Mouse (Mus musculus) ovary, postnatal 10 days (tissue): Measurements from ENCODE around the gene Cass4.

ENCODE experiments used
- DNase-seq: peaks from one replicate; pipeline ENCODE4 v3.0.0; 2022; ENCODE audit warnings: low spot score

The Cass4 gene

DNA sequence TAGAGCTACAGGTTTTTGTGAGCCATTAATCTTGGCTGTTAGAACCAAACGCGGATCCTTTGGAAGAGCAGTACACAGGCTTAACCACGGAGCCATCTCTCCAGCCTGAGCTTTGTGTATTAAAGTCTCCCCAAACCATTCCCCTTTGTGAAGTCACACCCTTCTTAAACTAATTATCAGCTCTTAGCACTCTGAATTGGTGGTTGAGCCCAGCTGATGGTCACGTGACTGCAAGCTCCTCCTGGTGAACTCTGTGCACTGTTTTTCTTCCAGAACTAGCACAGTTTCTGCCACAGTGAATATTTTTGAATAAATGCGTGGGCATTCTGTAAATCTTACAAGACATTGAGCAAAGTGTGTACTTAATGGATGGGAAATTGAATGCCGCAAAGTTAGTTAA, 47.6 kb downstream of the Cass4 start:
- no peak for DNase-seq

DNA sequence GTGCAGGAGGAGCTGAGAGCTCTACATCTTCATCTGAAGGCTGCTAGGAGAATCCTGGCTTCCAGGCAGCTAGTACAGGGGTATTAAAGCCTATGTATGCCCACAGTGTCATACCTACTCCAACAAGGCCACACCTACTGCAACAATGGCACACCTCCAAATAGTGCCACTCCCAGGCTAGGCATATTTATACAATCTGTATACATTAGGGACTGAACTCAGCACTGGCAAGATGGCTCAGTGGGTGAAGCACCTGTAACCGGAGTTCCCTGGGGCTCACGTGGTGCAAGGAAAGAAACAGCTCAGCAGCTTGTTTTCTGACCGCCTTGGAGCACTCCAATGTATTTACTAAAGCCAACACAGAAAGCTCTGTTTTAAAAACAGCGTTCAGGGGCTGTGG, 52.0 kb downstream of the Cass4 start:
- no peak for DNase-seq

DNA sequence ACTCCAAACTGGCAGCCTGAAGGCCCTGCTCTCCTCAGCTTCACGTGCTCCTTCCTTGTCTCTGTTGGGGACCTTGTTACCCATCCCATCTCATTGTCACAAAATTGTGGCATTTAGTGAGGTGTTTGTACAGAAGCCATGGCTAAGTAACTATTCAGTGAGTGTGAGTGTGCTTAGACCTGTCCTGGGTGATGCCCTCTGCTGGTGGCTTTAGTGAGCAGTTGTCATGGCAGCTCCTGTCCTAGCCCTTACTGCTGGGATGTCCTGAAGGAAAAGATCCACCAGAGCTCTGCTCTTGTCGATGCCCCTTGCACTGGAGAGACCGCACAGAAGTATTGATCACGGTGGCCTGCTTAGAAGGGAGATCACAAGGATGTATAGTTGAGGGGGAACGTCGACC, 53.7 kb downstream of the Cass4 start:
- no peak for DNase-seq

DNA sequence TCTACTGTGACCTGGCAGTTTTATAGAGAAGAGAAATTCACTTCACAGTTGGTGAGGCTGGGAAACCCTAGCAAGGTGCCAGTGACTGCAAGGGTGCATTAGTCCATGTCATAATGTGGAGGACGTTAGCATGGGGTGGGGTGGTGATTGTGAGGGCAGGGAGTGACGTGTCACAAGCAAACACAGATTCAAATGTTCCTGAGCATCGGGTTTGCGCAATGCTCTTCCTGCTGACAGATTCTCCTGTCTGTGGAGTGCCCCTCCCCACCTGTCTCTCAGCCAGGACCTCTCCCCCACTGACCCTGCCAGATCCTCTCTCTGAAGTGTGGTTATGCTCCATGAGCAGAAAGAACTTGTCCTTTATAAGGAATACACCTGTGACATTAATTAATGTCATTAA, 54.7 kb downstream of the Cass4 start:
- no peak for DNase-seq

DNA sequence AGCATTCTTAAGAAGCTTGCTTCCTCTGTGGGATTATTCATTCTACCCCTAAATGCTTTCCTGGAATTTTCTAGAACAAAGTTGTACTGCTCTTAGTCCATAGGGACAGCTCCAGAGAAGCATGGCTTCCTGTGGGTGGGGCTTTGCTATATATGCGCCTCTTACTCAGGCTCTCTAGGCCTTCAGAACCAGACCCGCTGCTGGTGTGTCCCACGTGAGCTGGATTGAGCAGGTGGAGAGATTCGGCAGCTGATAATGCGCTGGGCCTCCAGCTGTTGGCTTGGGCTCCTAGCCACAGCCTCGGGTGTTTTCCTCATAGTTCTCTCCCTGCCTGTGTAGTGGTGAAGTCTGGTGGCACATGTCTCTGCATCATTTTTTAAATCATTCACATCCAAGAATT, 57.0 kb downstream of the Cass4 start:
- no peak for DNase-seq

DNA sequence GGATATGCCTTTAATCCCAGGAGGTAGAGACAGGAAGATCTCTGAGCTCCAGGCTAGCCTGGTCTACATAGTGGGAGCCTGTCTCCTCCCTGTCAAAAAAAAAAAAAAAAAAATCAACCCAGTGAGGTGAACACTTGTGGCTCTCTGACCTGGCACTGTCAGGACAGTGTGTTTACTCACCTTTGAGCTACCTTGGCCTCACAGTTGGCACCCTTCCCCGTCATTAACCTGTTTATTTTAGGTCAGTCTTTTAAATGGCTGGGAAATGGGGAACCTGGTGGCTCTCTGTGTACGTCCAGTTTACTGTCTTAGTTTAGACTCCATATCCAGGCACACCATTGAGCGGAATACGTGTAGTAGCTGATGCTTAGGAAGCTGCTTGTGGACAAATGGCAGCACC, 58.4 kb downstream of the Cass4 start:
- DNase-seq: no peak

DNA sequence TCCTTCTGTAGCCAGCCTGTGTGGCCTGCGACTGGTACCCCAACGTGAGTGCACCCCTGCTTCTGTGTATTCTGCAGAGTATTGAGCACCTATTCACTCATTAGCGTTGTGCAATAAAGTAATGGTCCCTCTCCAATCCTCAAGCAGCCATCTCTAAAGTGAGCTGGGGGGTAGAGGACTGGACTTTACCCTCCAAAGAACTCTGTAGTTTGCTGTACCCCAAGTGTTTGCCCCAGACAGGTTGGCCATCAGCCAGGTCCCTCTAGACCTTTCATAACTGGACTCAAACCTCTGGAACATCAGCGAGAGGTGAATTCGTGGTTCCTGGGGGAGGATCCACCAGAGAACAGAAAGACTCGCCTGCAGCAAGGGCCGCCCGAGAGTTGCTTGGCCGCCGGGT, 58.9 kb downstream of the Cass4 start:
- DNase-seq: no peak

DNA sequence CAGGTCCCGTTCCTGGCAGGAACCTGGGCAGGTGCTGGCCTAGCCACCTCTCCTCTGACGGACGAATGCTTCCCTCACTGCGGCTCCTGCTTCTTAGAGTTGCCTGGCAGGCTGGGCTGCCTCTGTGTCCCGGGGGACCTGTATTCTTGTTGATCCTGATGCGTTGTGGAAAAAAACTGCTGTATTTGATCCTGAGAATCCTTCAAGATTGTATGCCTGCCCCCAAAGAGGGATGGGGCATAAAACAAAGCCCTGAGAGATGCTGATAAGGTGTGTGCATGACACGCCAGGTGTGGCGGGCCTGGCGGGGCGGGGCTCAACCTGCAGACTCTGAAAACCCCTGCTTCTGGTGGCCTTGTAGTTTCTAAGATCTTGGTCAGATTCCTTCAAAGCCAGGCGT, 64.9 kb downstream of the Cass4 start, which contains the start of gene Gcnt7:
Gene Gcnt7 (minus strand): TSS at position 101 of the 400 bp plus-strand sequence.
- no peak for DNase-seq

DNA sequence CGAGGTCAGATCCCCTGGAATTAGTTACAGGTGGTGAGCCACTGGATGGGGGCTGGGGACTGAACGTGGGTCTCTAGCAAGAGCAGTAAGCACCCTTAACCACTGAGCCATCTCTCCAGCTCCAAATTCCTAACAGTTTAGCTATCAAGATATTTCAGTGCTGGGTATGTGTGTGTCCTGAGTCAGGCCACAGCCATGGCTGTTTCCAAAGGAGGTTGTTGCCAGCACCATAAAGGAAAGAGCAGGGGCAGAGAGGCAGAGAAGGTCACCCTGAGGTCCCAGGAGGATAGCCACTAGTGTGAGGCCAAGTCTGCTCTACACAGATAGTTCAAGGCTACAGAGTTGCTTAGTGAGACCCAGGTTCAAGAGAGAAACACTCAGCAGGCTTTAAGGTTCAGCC, 67.1 kb downstream of the Cass4 start:
- no peak for DNase-seq

DNA sequence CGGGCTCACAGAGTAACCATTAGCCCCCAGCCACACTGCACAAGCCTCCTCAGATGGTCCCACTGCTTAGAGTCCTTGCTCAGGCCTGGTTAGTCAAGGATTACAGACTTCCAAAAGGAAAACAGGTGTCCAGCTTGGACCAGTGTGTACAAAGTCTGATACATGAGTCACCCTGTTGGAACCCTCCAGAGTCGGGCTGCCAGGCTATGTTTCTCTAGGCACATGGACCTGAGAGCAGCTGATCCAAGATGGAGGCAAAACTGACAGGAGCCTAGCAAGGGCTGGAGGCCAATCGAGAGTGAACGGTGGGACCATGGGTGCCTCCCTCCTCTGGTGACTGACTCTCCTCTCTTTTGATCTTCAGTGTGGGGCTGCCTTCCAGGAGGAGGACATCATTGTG, 69.2 kb downstream of the Cass4 start:
- no peak for DNase-seq

DNA sequence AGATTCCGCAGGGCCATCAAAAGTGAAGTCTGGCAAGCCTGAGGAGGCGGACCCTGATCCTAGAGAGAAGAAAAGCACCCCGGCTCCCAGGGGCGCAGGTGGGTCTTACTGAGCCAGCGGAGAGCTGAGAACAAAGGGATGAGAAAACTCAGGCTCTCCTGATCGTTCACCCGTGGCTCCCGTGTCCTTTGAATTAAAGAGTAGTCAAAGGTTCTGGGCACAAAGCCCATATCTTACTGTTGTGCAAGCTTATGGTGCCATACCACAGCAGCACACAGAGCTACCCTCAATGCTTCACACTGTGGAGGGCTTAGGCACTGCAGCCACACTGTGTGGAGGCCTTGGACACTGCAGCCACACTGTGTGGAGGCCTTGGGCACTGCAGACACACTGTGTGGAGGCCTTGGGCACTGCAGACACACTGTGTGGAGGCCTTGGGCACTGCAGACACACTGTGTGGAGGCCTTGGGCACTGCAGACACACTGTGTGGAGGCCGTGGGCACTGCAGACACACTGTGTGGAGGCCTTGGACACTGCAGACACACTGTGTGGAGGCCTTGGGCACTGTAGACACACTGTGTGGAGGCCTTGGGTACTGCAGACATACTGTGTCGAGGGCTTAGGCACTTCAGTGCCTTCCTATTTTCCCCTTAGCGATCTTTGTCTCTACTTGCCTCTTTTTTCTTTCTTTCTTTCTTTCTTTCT, 73.0 kb downstream of the Cass4 start:
- no peak for DNase-seq

DNA sequence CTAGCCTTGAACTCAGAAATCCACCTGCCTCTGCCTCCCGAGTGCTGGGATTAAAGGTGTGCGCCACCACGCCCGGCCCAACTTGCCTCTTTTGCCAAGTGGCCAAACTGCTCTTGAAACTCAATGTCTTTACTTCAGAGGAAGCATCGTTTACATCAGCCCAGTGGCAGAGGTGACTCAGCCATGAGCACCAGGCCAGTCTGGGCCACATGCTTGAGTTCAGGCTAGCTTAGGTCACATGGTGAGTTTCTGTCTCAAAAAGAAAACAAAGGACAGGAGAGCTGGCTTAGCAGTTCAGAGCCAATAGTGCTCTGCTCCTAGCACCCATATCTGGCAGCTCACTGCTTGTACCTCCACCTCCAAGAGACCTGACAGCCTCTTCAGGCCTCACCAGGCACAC, 73.6 kb downstream of the Cass4 start:
- no peak for DNase-seq

DNA sequence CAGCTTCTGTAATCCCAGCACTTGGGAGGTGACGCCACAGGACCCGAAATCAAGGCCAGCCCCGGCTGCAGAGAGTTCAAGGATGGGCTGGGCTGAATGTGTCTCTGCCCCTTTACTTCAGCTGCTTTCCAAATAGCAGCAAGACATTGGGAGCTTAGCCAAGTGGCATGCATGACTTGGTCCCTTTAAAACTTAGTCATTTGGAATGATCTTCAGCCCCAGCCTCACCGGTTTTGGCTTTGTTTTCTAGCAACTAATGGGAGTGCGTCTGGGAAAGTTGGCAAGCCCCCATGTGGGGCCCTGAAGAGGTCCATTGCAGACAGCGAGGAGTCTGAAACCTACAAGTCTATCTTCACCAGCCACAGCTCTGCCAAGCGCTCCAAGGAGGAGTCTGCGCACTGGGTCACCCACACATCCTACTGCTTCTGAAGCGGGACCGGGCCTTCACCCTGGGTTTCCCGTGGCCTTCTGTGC, 74.8 kb downstream of the Cass4 start:
- peak; percentile 19 for DNase-seq

DNA sequence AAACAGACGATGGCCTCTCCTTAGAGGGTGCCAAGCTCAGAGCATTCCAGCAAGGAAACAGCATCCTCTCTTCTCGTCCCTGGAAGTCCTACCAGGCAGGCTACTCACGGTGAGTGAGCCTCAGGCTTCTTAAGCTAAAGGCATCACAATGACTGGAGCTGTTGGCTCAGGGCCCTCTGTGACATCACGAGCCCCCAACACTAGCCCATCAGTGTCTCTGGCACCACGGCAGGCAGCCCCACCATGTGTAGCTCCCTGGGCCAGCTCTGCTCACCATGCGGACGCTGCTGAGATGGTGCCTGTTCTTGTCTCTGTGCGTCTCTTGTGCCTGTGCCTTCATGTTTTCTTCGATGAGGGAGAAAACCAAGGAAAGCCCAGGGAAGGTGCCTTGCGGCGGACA, 78.7 kb downstream of the Cass4 start, which contains the start of gene Fam209:
Gene Fam209 (plus strand): TSS at position 203 of the 400 bp plus-strand sequence.
- no peak for DNase-seq

DNA sequence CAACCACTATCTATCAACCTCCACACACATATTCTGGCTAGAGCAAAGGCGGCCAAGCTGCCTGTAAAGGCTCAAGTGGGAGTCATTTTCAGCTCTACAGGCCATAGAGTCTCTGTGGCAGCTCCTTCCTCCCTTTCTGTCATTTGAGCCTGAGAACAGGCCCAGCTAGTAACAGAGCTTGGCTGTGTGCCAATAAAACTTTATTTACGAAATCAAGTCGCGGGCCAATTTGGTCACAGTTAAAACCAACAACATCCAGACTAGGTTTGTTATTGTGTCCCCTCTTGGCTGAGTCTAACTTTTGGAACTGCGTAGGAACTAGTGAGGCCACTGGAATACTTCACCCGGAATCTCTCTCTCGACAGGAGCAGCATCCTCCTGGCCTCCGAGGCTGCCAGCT, 80.0 kb downstream of the Cass4 start:
- DNase-seq: no peak

DNA sequence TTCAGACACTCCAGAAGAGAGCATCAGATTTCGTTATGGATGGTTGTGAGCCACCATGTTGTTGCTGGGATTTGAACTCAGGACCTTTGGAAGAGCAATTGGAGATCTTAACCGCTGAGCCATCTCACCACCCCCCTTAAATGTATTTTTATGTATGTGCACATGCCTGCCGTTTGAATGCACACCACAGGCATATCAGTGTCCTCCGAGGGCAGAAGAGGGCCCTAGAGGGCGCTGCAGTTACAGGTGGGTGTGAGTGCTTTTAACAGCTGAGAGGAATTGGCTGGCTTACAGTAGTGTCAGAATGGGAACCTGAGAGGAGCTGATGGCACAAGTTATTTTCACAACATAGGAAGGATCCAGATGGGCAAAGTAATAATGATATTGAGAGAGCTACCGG, 81.4 kb downstream of the Cass4 start:
- no peak for DNase-seq

DNA sequence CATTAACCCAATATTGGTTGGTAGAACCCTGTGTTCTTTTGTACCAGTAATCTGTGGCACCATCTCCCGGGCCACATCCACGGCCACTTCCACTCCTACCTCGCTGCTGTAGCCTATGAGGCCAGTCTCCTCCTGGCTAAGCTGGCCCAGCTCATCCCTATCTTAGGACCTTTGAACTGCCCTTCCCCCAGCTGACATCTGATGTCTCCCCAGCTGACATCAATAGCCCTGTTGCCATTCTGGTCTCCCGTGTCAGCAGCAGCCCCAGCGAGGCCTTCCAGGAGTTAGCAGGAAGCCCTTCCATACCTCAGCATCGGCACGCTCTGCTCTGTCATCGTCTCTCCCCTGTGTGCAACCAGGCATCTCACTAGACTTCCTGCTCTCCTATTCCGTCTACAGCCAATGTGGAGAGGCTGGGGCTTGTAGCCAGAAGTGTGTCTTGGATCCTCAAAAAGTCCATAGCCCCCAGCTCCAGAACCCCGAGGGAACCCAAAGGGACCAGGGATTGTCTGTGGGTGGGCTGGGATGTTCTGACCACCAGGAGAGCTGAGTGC, 83.2 kb downstream of the Cass4 start:
- DNase-seq: no peak

DNA sequence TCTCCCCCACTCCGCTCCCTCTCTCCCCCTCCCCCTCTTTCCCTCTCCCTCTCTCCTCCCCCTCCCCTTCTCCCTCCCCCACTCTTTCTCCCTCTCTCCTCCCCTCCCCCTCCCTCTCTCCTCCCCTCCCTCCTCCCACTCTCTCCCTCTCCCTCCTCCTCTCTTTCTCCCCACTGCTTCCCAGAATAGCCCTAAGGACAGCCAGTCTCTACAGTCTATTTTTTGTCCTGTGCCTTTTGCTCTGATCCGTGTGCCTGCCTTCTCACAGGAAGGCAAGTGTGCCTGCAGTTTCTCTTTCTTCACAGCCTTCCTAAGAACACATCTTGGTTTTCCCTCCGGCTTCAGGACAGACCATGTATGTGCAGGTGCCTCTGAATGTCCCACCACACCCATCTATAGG, 83.8 kb downstream of the Cass4 start:
- DNase-seq: no peak

DNA sequence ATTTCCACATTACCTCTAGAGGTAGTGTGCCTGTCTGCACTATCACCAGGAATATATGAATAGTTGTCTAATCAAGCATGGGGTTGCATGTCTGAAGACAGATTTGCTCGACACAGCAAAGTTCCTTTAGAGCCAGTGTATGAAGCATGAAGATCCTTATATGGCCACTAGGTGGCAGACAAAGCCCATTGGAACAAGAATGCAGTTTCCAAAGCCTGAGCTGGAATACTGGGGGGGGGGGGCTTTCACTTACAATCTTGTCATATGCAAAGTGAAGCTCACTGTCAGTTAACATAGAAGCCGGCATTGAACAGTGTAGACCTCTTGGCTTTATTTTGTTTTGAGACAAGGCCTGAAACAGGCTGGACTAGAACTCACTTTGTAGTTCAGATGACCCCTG, 84.3 kb downstream of the Cass4 start:
- DNase-seq: no peak

DNA sequence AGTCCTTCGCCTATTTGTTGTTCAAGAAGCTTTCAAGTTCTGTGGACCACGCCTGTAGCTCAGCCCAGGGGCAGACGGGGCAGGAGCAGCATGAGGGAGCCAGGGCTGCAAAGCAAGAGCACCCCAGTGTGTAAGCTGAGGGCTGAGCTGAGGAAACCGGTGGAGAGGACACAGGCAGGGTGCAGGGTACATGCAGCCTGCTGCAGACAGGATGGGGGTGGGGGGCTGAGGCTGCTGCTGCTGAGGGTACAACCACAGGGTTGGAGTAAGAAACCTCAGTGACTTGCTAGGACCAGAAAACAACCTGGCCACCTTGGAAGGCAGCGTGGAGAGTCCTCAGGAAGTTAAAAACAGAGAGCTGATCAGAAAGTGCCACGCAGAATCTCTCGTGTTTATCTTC, 86.7 kb downstream of the Cass4 start:
- no peak for DNase-seq

DNA sequence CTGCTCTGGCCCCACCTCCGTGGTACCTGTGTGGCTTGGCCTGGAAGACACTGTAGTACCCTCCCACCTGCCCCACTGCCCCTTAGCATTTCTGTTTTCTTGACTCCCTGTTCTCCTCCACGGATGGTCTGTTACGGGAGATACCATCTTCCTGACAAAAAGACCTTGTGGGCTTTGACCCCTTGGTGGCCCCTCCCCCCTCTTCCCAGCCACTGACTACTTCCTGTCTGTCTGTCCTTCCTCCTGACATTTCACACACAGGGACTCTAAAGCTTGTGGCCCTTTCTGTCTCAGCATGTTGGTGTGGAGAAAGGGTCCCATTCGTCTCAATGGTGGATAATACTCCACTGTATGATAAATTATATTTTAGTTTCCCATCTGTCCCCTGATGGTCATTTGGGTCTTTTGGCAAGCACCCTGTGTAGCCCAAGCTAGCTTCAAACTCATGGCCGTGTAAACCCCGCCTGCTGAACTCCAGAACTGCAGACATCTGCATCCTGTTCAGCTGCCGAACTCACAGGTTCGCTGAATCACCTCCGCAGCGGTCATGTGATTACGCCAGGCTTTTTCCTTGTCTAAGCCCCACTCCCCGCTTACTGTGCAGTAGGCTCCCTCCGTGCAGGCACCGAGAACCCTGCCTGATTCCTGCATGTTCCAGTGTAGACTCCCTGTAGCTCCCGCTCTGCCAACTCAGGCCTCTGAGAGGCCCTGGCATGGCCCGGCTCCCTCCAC, 88.2 kb downstream of the Cass4 start:
- no peak for DNase-seq
